Mouse (Mus musculus) layer of hippocampus, postnatal 25 days (tissue): ENCODE results near the gene Pin4. TPM values are rescaled to one million over a fixed set of nuclear protein-coding genes. Genes with fewer than 3 reads are reported as not detected.
"Not testable (repeated sequence)": the region's sequence is repeated elsewhere in the genome, so short reads cannot be mapped to it uniquely, and the experiment has no call there.

Experiments used
- DNase-seq, 2 experiments: peaks; one replicate each; pipeline ENCODE4 v3.0.0; 2022; ENCODE audit warnings: mixed read lengths in 2 of 2, low spot score in 1 of 2; ENCODE audit errors: extremely low spot score in 1 of 2
- total RNA-seq, 2 experiments: library from RNA; stranded (reverse); gene quantifications; 2 replicates each; pipeline ENCODE4 v1.2.3; 2021

The Pin4 gene
- 10 to 100 TPM; 28.0 to 36.0 TPM for total RNA-seq

- DNase-seq, result peak; percentile 62 to 76
Measured at GRCm38 (mm10) chrX:102119042-102119864, at the start of gene Pin4. Gene Pin4 (plus strand): TSS chrX:102119447.

- DNase-seq, result peak; percentile 40 to 44
Measured at GRCm38 (mm10) chrX:102070591-102071471, 48.4 kb upstream of the Pin4 start, which contains the start of gene Rtl5. Gene Rtl5 (minus strand): TSS chrX:102071304.

GRCm38 (mm10) chrX:102071517-102071916, 47.7 kb upstream of the Pin4 start:
- DNase-seq, result no peak

- no peak for DNase-seq
Measured at GRCm38 (mm10) chrX:102073605-102074325, 45.5 kb upstream of the Pin4 start.

- DNase-seq, result no peak
Measured at GRCm38 (mm10) chrX:102074435-102074834, 44.8 kb upstream of the Pin4 start.

- no peak for DNase-seq
Measured at GRCm38 (mm10) chrX:102075158-102075557, 44.1 kb upstream of the Pin4 start.

GRCm38 (mm10) chrX:102076886-102077765, 42.1 kb upstream of the Pin4 start:
- no peak for DNase-seq

- no peak for DNase-seq
Measured at GRCm38 (mm10) chrX:102081076-102081475, 38.2 kb upstream of the Pin4 start.

GRCm38 (mm10) chrX:102081573-102082279, 37.5 kb upstream of the Pin4 start:
- DNase-seq, result no peak

GRCm38 (mm10) chrX:102082340-102082739, 36.9 kb upstream of the Pin4 start:
- no peak for DNase-seq

GRCm38 (mm10) chrX:102085798-102086443, 33.3 kb upstream of the Pin4 start:
- no peak for DNase-seq

GRCm38 (mm10) chrX:102090605-102091004, 28.6 kb upstream of the Pin4 start:
- no peak for DNase-seq

- no peak for DNase-seq
Measured at GRCm38 (mm10) chrX:102094381-102094904, 24.8 kb upstream of the Pin4 start.

- no peak for DNase-seq
Measured at GRCm38 (mm10) chrX:102101886-102102285, 17.4 kb upstream of the Pin4 start.

- not testable (repeated sequence) for DNase-seq
Measured at GRCm38 (mm10) chrX:102103830-102104229, 15.4 kb upstream of the Pin4 start.

GRCm38 (mm10) chrX:102109349-102109748, 9.9 kb upstream of the Pin4 start:
- not testable (repeated sequence) for DNase-seq

- DNase-seq, result no peak
Measured at GRCm38 (mm10) chrX:102115676-102116075, 3.6 kb upstream of the Pin4 start.

- DNase-seq, result no peak
Measured at GRCm38 (mm10) chrX:102121321-102121720, 2.1 kb downstream of the Pin4 start.
